Mouse (Mus musculus) Patski (cell line): ENCODE results near the gene Olfr1101. TPM values are rescaled to one million over a fixed set of nuclear protein-coding genes. Genes with fewer than 3 reads are reported as not detected.

ENCODE experiments used
- ATAC-seq: fragments of 100-300 bp; one replicate; pipeline ENCODE4 v1.8.0; 2021
- CTCF ChIA-PET: fragments of 350-600 bp; sonication (Branson Sonifier 250); formaldehyde crosslinking; loops from one replicate; lab custom pipeline; 2022; ENCODE audit warnings: inconsistent platforms; lab: Charles Lee
- POLR2A ChIA-PET: fragments of 350-600 bp; sonication (Branson Sonifier 250); formaldehyde crosslinking; loops from one replicate; lab custom pipeline; 2022; ENCODE audit warnings: antibody characterized with exemption, inconsistent platforms; lab: Charles Lee
- DNase-seq: peaks from one replicate; pipeline ENCODE4 v3.0.0-alpha.2; 2011; ENCODE audit warnings: low read depth, low spot score
- H3K27me3 ChIP-seq: fragments of 371-371 bp; one replicate; pipeline ENCODE4 v1.5.1; 2021
- CTCF ChIP-seq: fragments of 100-300 bp; IDR thresholded peaks from one replicate; pipeline ENCODE4 v1.5.1; 2021
- in situ Hi-C: fragments of 300-500 bp; cut with MboI; formaldehyde crosslinking; loops from 3 replicates; pipeline ENCODE4 v1.11.1; 2018; ENCODE audit warnings: low pct_unique_long_range_greater_than_20kb, mixed read lengths
- polyA plus RNA-seq: library from polyadenylated mRNA; unstranded; gene quantifications from one replicate; pipeline ENCODE4 v1.2.3, GENCODE M21; 2021

Olfr1101 gene
- not detected for polyA plus RNA-seq

- ATAC-seq = no peak
- CTCF ChIA-PET = no interaction called here
- DNase-seq = no peak
- POLR2A ChIA-PET = no interaction called here
- H3K27me3 ChIP-seq = no peaks in the 10 kb centered on the region
- in situ Hi-C loops = no loop called here
- TF ChIP-seq CTCF = no peak
Observed at GRCm38 (mm10) chr2:86991121-86991520, at the start of gene Olfr1101. Olfr1101 (minus strand) TSS chr2:86991221.

- no peak for ATAC-seq
- TF ChIP-seq CTCF = no peak
- DNase-seq = no peak
- in situ Hi-C loops = no loop called here
- ChIA-PET CTCF (no interaction called here), POLR2A (no interaction called here)
- no peaks in the 10 kb centered on the region for H3K27me3 ChIP-seq
Observed at GRCm38 (mm10) chr2:87036431-87036830, 45.4 kb upstream of the Olfr1101 start, which contains the start of gene Olfr1105. Olfr1105 (minus strand) TSS chr2:87036531.

- H3K27me3 ChIP-seq = peaks cover 4% of the 10 kb centered on the region
- no peak for TF ChIP-seq CTCF
- CTCF ChIA-PET = no interaction called here
- in situ Hi-C loops = no loop called here
- ATAC-seq (no peak), DNase-seq (no peak)
- POLR2A ChIA-PET = no interaction called here
Observed at GRCm38 (mm10) chr2:87026980-87027379, 36.0 kb upstream of the Olfr1101 start, which contains the start of gene Olfr1104. Olfr1104 (minus strand) TSS chr2:87027080.

GRCm38 (mm10) chr2:86998098-86998497 lies 7.1 kb upstream of the Olfr1101 start, which contains the start of gene Olfr1102:
Olfr1102 (plus strand) TSS chr2:86998398.
- CTCF ChIA-PET = interaction anchor here (1.1 kb wide), 1 partner anchor 10 kb away, joined by 3 read pairs; no protein-coding TSS in a partner anchor
- in situ Hi-C loops = no loop called here
- H3K27me3 ChIP-seq = no peaks in the 10 kb centered on the region
- no peak for ATAC-seq
- TF ChIP-seq CTCF = no peak
- DNase-seq = no peak
- POLR2A ChIA-PET = no interaction called here

- ChIA-PET POLR2A (no interaction called here), CTCF (no interaction called here)
- in situ Hi-C loops = no loop called here
- H3K27me3 ChIP-seq = no peaks in the 10 kb centered on the region
- ATAC-seq = no peak
- DNase-seq = no peak
- no peak for TF ChIP-seq CTCF
Observed at GRCm38 (mm10) chr2:86979854-86980253, 11.2 kb downstream of the Olfr1101 start, which contains the start of gene Olfr1100. Olfr1100 (minus strand) TSS chr2:86979954.

GRCm38 (mm10) chr2:86960593-86960992 lies 30.4 kb downstream of the Olfr1101 start, which contains the start of gene Olfr1099:
Olfr1099 (minus strand) TSS chr2:86960693.
- in situ Hi-C loops = no loop called here
- ChIA-PET CTCF (no interaction called here), POLR2A (no interaction called here)
- ATAC-seq (no peak), DNase-seq (no peak)
- H3K27me3 ChIP-seq = no peaks in the 10 kb centered on the region
- TF ChIP-seq CTCF = no peak

Other genes with a start within 250 kb of the Olfr1101 start
- not detected for gene Olfr1090, start 232.2 kb downstream of the Olfr1101 start, polyA plus RNA-seq
- not detected for gene Olfr1093, start 208.7 kb downstream of the Olfr1101 start, polyA plus RNA-seq
- gene Olfr141, start 181.2 kb downstream of the Olfr1101 start, polyA plus RNA-seq = not detected
- not detected for gene Olfr1094, start 166.6 kb downstream of the Olfr1101 start, polyA plus RNA-seq
- gene Olfr1095, start 139.5 kb downstream of the Olfr1101 start, polyA plus RNA-seq = not detected
- gene Gm13723, start 116.4 kb downstream of the Olfr1101 start, polyA plus RNA-seq = not detected
- gene Olfr1097, start 99.0 kb downstream of the Olfr1101 start, polyA plus RNA-seq = not detected
- gene Olfr1098, start 66.7 kb downstream of the Olfr1101 start, polyA plus RNA-seq = not detected
- not detected for gene Olfr1099, start 30.5 kb downstream of the Olfr1101 start, polyA plus RNA-seq
- not detected for gene Olfr1100, start 11.3 kb downstream of the Olfr1101 start, polyA plus RNA-seq
- not detected for gene Olfr1102, start 7.2 kb upstream of the Olfr1101 start, polyA plus RNA-seq
- not detected for gene Olfr1104, start 35.9 kb upstream of the Olfr1101 start, polyA plus RNA-seq
- not detected for gene Olfr1105, start 45.3 kb upstream of the Olfr1101 start, polyA plus RNA-seq
- not detected for gene Olfr1106, start 61.1 kb upstream of the Olfr1101 start, polyA plus RNA-seq
- gene Olfr1107, start 84.6 kb upstream of the Olfr1101 start, polyA plus RNA-seq = not detected
- gene Olfr1109, start 104.8 kb upstream of the Olfr1101 start, polyA plus RNA-seq = not detected
- gene Olfr259, start 123.3 kb upstream of the Olfr1101 start, polyA plus RNA-seq = not detected
- not detected for gene Olfr1110, start 149.1 kb upstream of the Olfr1101 start, polyA plus RNA-seq
- gene Olfr1111, start 161.4 kb upstream of the Olfr1101 start, polyA plus RNA-seq = not detected
- gene Olfr1112, start 196.6 kb upstream of the Olfr1101 start, polyA plus RNA-seq = not detected
- gene Olfr1113, start 217.7 kb upstream of the Olfr1101 start, polyA plus RNA-seq = not detected